Mouse (Mus musculus): ENCODE results near the gene Hyal1.

GRCm38 (mm10) chr9:107594281-107595062 is 17.7 kb downstream of the Hyal1 start:
- no peak for TF ChIP-seq CTCF (IDR thresholded peaks at IDR 0.05; ENCODE audit: low read depth)
- no peak for TF ChIP-seq EP300 (IDR thresholded peaks at IDR 0.05; ENCODE audit: low read depth)

Measured in heart, postnatal 0 days (tissue).